Mouse (Mus musculus) CH12.LX (cell line): ENCODE data around the gene Phtf1. TPM values are rescaled to one million over a fixed set of nuclear protein-coding genes. Genes with fewer than 3 reads are reported as not detected.

Experiments used
- DNase-seq: peaks from one replicate; pipeline ENCODE4 v3.0.0-alpha.2; 2013; ENCODE audit errors: extremely low read depth
- H3K27ac ChIP-seq: 2 replicates; pipeline ENCODE4 v1.5.1; 2012; ENCODE audit warnings: low read depth, mild to moderate bottlenecking, control low read depth, moderate library complexity; ENCODE audit not compliant: insufficient read depth
- H3K27me3 ChIP-seq: replicated peaks from 2 replicates; pipeline ENCODE3; 2012; ENCODE audit warnings: inconsistent platforms
- H3K36me3 ChIP-seq, 2 experiments: replicated peaks in 1 of 2; 2 replicates each; pipeline versions ENCODE3 to v1.6.1; 2012; ENCODE audit warnings: inconsistent platforms in 1 of 2, low read length in 1 of 2, mild to moderate bottlenecking in 1 of 2, mixed read lengths in 1 of 2, moderate library complexity in 1 of 2; ENCODE audit not compliant: control insufficient read depth in 1 of 2, insufficient read depth in 1 of 2
- H3K4me1 ChIP-seq, 2 experiments: 2 replicates each; pipeline ENCODE4 v1.6.1; 2012; ENCODE audit warnings: inconsistent platforms in 1 of 2, moderate library complexity in 1 of 2; ENCODE audit not compliant: insufficient read depth in 2 of 2, control insufficient read depth in 1 of 2
- H3K4me2 ChIP-seq: 2 replicates; pipeline ENCODE4 v1.6.1; 2012; ENCODE audit warnings: low read depth, mild to moderate bottlenecking, control low read depth; ENCODE audit not compliant: poor library complexity, insufficient read depth, severe bottlenecking
- H3K4me3 ChIP-seq, 3 experiments: fragments of 150-350 bp in 1 of 3; sonication (generic) in 1 of 3; replicated peaks in 1 of 3; 2 replicates each; pipeline versions ENCODE3 to v1.5.1; 2011 to 2012; ENCODE audit warnings: low read depth in 2 of 3, low read length in 2 of 3, mild to moderate bottlenecking in 2 of 3, moderate library complexity in 2 of 3, control low read depth in 1 of 3, improper control_type of control experiment in 1 of 3, inconsistent platforms in 1 of 3, mixed read lengths in 1 of 3; ENCODE audit not compliant: poor library complexity in 1 of 3
- H3K79me2 ChIP-seq: replicated peaks from 2 replicates; pipeline ENCODE4 v1.6.1; 2012; ENCODE audit warnings: mild to moderate bottlenecking, moderate library complexity; ENCODE audit not compliant: control insufficient read depth, poor library complexity, insufficient read depth, severe bottlenecking; ENCODE audit errors: extremely low read depth
- H3K9ac ChIP-seq: 2 replicates; pipeline ENCODE4 v1.6.1; 2012; ENCODE audit warnings: low read depth, mild to moderate bottlenecking, control low read depth, moderate library complexity; ENCODE audit not compliant: insufficient read depth
- H3K9me3 ChIP-seq: replicated peaks from 2 replicates; pipeline ENCODE3; 2012; ENCODE audit warnings: low read length, inconsistent platforms, mixed read lengths
- BHLHE40 ChIP-seq: IDR thresholded peaks from 2 replicates; pipeline ENCODE4 v1.6.1; 2011; ENCODE audit warnings: mild to moderate bottlenecking, low read depth, low read length, improper control_type of control experiment
- CHD1 ChIP-seq: IDR thresholded peaks from 2 replicates; pipeline ENCODE4 v1.6.1; 2012; ENCODE audit warnings: low read depth, low read length, improper control_type of control experiment, inconsistent platforms
- CHD2 ChIP-seq: IDR thresholded peaks from 2 replicates; pipeline ENCODE4 v1.6.1; 2011; ENCODE audit warnings: low read length, improper control_type of control experiment
- E2F4 ChIP-seq: IDR thresholded peaks from 2 replicates; pipeline ENCODE4 v1.6.1; 2011; ENCODE audit warnings: low read depth, low read length, improper control_type of control experiment; ENCODE audit not compliant: insufficient replicate concordance
- ETS1 ChIP-seq: conservative IDR thresholded peaks from 2 replicates; pipeline ENCODE4 v1.6.1; 2012; ENCODE audit warnings: low read depth, mild to moderate bottlenecking, inconsistent platforms, low read length, improper control_type of control experiment, moderate library complexity
- GABPA ChIP-seq: IDR thresholded peaks from 2 replicates; pipeline ENCODE4 v1.6.1; 2012; ENCODE audit warnings: low read depth, low read length, improper control_type of control experiment, inconsistent platforms; ENCODE audit not compliant: insufficient replicate concordance
- HCFC1 ChIP-seq: IDR thresholded peaks from 2 replicates; pipeline ENCODE4 v1.6.1; 2012; ENCODE audit warnings: low read depth, mild to moderate bottlenecking, inconsistent platforms, low read length, improper control_type of control experiment
- IRF4 ChIP-seq: IDR thresholded peaks from 2 replicates; pipeline ENCODE4 v1.6.1; 2014; ENCODE audit warnings: low read depth, mild to moderate bottlenecking, inconsistent platforms, low read length, improper control_type of control experiment
- MAX ChIP-seq: IDR thresholded peaks from 2 replicates; pipeline ENCODE4 v1.6.1; 2011; ENCODE audit warnings: low read length, improper control_type of control experiment
- NELFE ChIP-seq: IDR thresholded peaks from 2 replicates; pipeline ENCODE4 v1.6.1; 2011; ENCODE audit warnings: low read depth, low read length, improper control_type of control experiment
- POLR2A ChIP-seq: IDR thresholded peaks from 2 replicates; pipeline ENCODE4 v1.6.1; 2011; ENCODE audit warnings: low read depth, mild to moderate bottlenecking, improper control_type of control experiment, low read length
- RAD21 ChIP-seq: IDR thresholded peaks from 2 replicates; pipeline ENCODE4 v1.6.1; 2011; ENCODE audit warnings: low read depth, mild to moderate bottlenecking, low read length, improper control_type of control experiment, moderate library complexity
- RCOR1 ChIP-seq: conservative IDR thresholded peaks from 2 replicates; pipeline ENCODE4 v1.6.1; 2012; ENCODE audit warnings: low read depth, mild to moderate bottlenecking, inconsistent platforms, low read length, improper control_type of control experiment
- SMC3 ChIP-seq: IDR thresholded peaks from 2 replicates; pipeline ENCODE4 v1.6.1; 2011; ENCODE audit warnings: low read depth, low read length, improper control_type of control experiment
- TCF12 ChIP-seq: IDR thresholded peaks from 2 replicates; pipeline ENCODE4 v1.6.1; 2014; ENCODE audit warnings: low read depth, mild to moderate bottlenecking, inconsistent platforms, low read length, improper control_type of control experiment
- UBTF ChIP-seq: IDR thresholded peaks from 2 replicates; pipeline ENCODE4 v1.6.1; 2012; ENCODE audit warnings: low read depth, mild to moderate bottlenecking, inconsistent platforms, low read length, improper control_type of control experiment, moderate library complexity
- USF2 ChIP-seq: conservative IDR thresholded peaks from 2 replicates; pipeline ENCODE4 v1.6.1; 2011; ENCODE audit warnings: low read depth, low read length, improper control_type of control experiment
- dilution Hi-C: fragments of 300-500 bp; cut with MboI; formaldehyde crosslinking; loops from 2 replicates; pipeline ENCODE4 v1.14.3; 2020; ENCODE audit warnings: low sequenced_read_pairs; ENCODE audit not compliant: extremely low pct_unique_long_range_greater_than_20kb, extremely low pct_ligation_motif_present
- in situ Hi-C: fragments of 300-500 bp; cut with MboI; formaldehyde crosslinking; loops from 3 replicates; pipeline ENCODE4 v1.14.3; 2019; ENCODE audit warnings: low sequenced_read_pairs, low pct_ligation_motif_present, low pct_unique_long_range_greater_than_20kb, mixed read lengths
- polyA plus RNA-seq: library from polyadenylated mRNA; unstranded; fragments of >175 nt; gene quantifications from 2 replicates; pipeline ENCODE4 v1.2.1, GENCODE M21; 2012; ENCODE audit warnings: low read depth; ENCODE audit not compliant: insufficient read length
- total RNA-seq, 2 experiments: library from RNA; depleted of rRNA; stranded (reverse); fragments of 300-350 nt in 1 of 2; fragments of >200 nt in 1 of 2; gene quantifications; 2 replicates each; pipeline ENCODE4 v1.2.3; 2012 to 2014

Phtf1 gene
- total and polyA plus RNA-seq, 3 experiments: 21.2 to 42.4 (median 37.1) TPM

- dilution Hi-C loops: no loop called here
- H3K4me3 ChIP-seq: no peak overlapping the region
- in situ Hi-C loops: no loop called here
- peaks cover 56 to 89% of the 10 kb centered on the region in 2 experiments for H3K36me3 ChIP-seq
- peaks cover 5 to 24% of the 10 kb centered on the region in 2 experiments; a peak in 2 of 4 replicates for H3K4me1 ChIP-seq
- no peaks in the 10 kb centered on the region for H3K9me3 ChIP-seq
- no peak overlapping the region for H3K27ac ChIP-seq
- no peak for DNase-seq
- H3K79me2 ChIP-seq: no peaks in the 10 kb centered on the region
- no peak overlapping the region for H3K9ac ChIP-seq
- H3K27me3 ChIP-seq: no peaks in the 10 kb centered on the region
- TF ChIP-seq IRF4 (no peak), CHD1 (no peak), UBTF (no peak), TCF12 (no peak), BHLHE40 (no peak), SMC3 (no peak), CHD2 (no peak), RAD21 (no peak), HCFC1 (no peak), RCOR1 (no peak), USF2 (no peak), ETS1 (no peak), MAX (no peak), E2F4 (no peak), NELFE (no peak), POLR2A (no peak)
- no peak overlapping the region for H3K4me2 ChIP-seq
These were observed 23.4 kb downstream of the Phtf1 start for GRCm38 (mm10) chr3:103991271-103991670.

GRCm38 (mm10) chr3:103998724-103999123 is 30.8 kb downstream of the Phtf1 start:
- H3K4me2 ChIP-seq: no peak overlapping the region
- H3K36me3 ChIP-seq: peaks cover 48 to 90% of the 10 kb centered on the region in 2 experiments
- dilution Hi-C loops: no loop called here
- no peak overlapping the region for H3K27ac ChIP-seq
- no peak overlapping the region for H3K9ac ChIP-seq
- H3K27me3 ChIP-seq: no peaks in the 10 kb centered on the region
- H3K4me1 ChIP-seq: peaks cover 5 to 10% of the 10 kb centered on the region in 2 experiments; a peak in 2 of 4 replicates
- H3K9me3 ChIP-seq: no peaks in the 10 kb centered on the region
- in situ Hi-C loops: no loop called here
- no peak for TF ChIP-seq GABPA
- no peaks in the 10 kb centered on the region for H3K79me2 ChIP-seq
- DNase-seq: no peak
- no peak overlapping the region for H3K4me3 ChIP-seq
